22 mouse cellular contexts compared by ENCODE assay signal in the genomic region with DNA sequence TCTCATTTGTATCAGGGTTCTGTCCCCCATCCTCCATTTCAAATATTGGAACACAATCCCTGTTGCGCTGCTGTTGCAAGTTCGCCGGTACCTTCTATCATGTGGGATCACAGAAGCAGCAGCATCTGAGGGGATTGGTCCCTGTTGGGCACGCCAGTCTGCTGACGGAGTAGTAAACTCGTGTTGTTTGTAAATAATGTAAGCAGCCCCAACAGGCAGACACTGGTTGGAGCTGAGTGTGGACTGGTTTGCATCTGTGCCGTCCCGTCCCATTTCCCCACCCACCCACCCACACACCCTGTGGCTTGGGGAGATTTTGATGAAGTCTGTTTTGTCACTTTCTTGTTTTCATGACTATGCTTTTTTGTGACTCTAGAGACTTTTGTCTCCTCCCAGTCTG.
DNase-seq lines count a peak whose midpoint lies in the region; ATAC-seq and TF ChIP-seq lines count a peak whose summit lies in the region.
"Had no signal": no experiment of that assay in that cellular context is flagged by ENCODE, and none has a peak within 500 bp of the region (broad histone marks: within the 10 kb centered on the region; RNA-seq: fewer than 3 reads in every experiment).

No protein-coding gene starts in this region.

- TF ChIP-seq POLR2A in kidney, adult 2 months (IDR thresholded peaks at IDR 0.05; ENCODE audit: low read depth, low read length): no peak

- peaks cover 6% of the 10 kb centered on the region; the same call in 1 of the 2 replicates for H3K9me3 ChIP-seq in heart, embryonic 13.5 days
- H3K9me3 ChIP-seq in megakaryocyte, embryonic 14.5 days: peaks cover 13% of the 10 kb centered on the region
- H3K9me3 ChIP-seq in liver, embryonic 16.5 days (replicated peaks; ENCODE audit: control insufficient read depth, low read length): no peaks in the 10 kb centered on the region
- no peaks in the 10 kb centered on the region for H3K9me3 ChIP-seq in forebrain, embryonic 11.5 days (ENCODE audit: control insufficient read depth, low read length)
- H3K9me3 ChIP-seq: embryonic facial prominence, embryonic 15.5 days; forebrain, embryonic 15.5 days; heart, embryonic 15.5 days had no signal

- DNase-seq in heart, adult 9 months (ENCODE audit: low spot score in 2 of 2): no peak
- DNase-seq in kidney, adult 2 months: no peak
- no peak for DNase-seq in forebrain, embryonic 11.5 days (ENCODE audit: low spot score)
- DNase-seq: adrenal gland, postnatal 10 days; cerebellum, adult 11 months; cerebellum, adult 8-10 months; cerebellum, postnatal 14 days; embryo, embryonic 11 days; gastrocnemius, postnatal 10 days; heart, postnatal 14 days had no signal

- no peak overlapping the region for H3K4me3 ChIP-seq in heart, embryonic 13.5 days
- H3K4me3 ChIP-seq in megakaryocyte, embryonic 14.5 days (replicated peaks): peak overlapping the region; percentile 30
- H3K4me3 ChIP-seq in liver, embryonic 16.5 days (ENCODE audit: low read depth, low read length): no peak overlapping the region
- H3K4me3 ChIP-seq in kidney, adult 2 months (ENCODE audit: insufficient read depth, low read depth, low read length): no peak overlapping the region
- no peak overlapping the region for H3K4me3 ChIP-seq in forebrain, embryonic 11.5 days (ENCODE audit: low read depth, low read length)
- H3K4me3 ChIP-seq: embryonic facial prominence, embryonic 15.5 days; erythroblast, embryonic 14.5 days; forebrain, embryonic 10.5 days; forebrain, embryonic 15.5 days; heart, embryonic 15.5 days; hindbrain, embryonic 13.5 days had no signal

- H3K36me3 ChIP-seq in heart, embryonic 13.5 days: no peaks in the 10 kb centered on the region
- H3K36me3 ChIP-seq in megakaryocyte, embryonic 14.5 days (replicated peaks; ENCODE audit: low read length): peaks cover 36% of the 10 kb centered on the region
- H3K36me3 ChIP-seq in liver, embryonic 16.5 days (ENCODE audit: control insufficient read depth, insufficient read depth): no peaks in the 10 kb centered on the region
- no peaks in the 10 kb centered on the region for H3K36me3 ChIP-seq in kidney, adult 2 months (ENCODE audit: control insufficient read depth, insufficient read depth, low read length)
- no peaks in the 10 kb centered on the region for H3K36me3 ChIP-seq in forebrain, embryonic 11.5 days (ENCODE audit: control insufficient read depth, insufficient read depth, low read length)
- H3K36me3 ChIP-seq: embryonic facial prominence, embryonic 15.5 days; forebrain, embryonic 15.5 days; heart, embryonic 15.5 days; hindbrain, embryonic 13.5 days had no signal

- TF ChIP-seq CTCF in kidney, adult 2 months (conservative IDR thresholded peaks at IDR 0.05; ENCODE audit: insufficient read depth, insufficient read length, low read depth, low read length): no peak

- 84% methylated on average over 8 of the region's 8 CpGs for WGBS in heart, embryonic 13.5 days
- 70% methylated on average over 8 of the region's 8 CpGs for WGBS in liver, embryonic 16.5 days (ENCODE audit: insufficient replicate concordance)
- 96% methylated on average over 8 of the region's 8 CpGs for WGBS in kidney, adult 2 months
- WGBS in forebrain, embryonic 11.5 days: 97% methylated on average over 8 of the region's 8 CpGs

- H3K27me3 ChIP-seq in heart, embryonic 13.5 days (replicated peaks): no peaks in the 10 kb centered on the region
- no peaks in the 10 kb centered on the region for H3K27me3 ChIP-seq in megakaryocyte, embryonic 14.5 days (replicated peaks)
- no peaks in the 10 kb centered on the region for H3K27me3 ChIP-seq in liver, embryonic 16.5 days (ENCODE audit: control insufficient read depth, insufficient read depth, low read depth, low read length)
- no peaks in the 10 kb centered on the region for H3K27me3 ChIP-seq in kidney, adult 2 months (replicated peaks; ENCODE audit: control insufficient read depth, insufficient read depth, low read length)
- H3K27me3 ChIP-seq in forebrain, embryonic 11.5 days (ENCODE audit: control insufficient read depth, insufficient read depth, low read length): no peaks in the 10 kb centered on the region
- H3K27me3 ChIP-seq: embryonic facial prominence, embryonic 15.5 days; forebrain, embryonic 15.5 days; heart, embryonic 15.5 days; hindbrain, embryonic 13.5 days had no signal

- no peak overlapping the region; the same call in 1 of the 2 replicates for H3K4me2 ChIP-seq in heart, embryonic 13.5 days
- H3K4me2 ChIP-seq in liver, embryonic 16.5 days (ENCODE audit: low read depth, low read length): no peak overlapping the region
- H3K4me2 ChIP-seq in forebrain, embryonic 11.5 days (ENCODE audit: low read depth, low read length, severe bottlenecking): no peak overlapping the region
- H3K4me2 ChIP-seq: embryonic facial prominence, embryonic 15.5 days; forebrain, embryonic 15.5 days; heart, embryonic 15.5 days; hindbrain, embryonic 13.5 days had no signal

- peaks cover 75% of the 10 kb centered on the region for H3K4me1 ChIP-seq in heart, embryonic 13.5 days
- H3K4me1 ChIP-seq in megakaryocyte, embryonic 14.5 days: peaks cover 69% of the 10 kb centered on the region
- peaks cover 36% of the 10 kb centered on the region for H3K4me1 ChIP-seq in liver, embryonic 16.5 days (ENCODE audit: control insufficient read depth, low read depth, low read length)
- H3K4me1 ChIP-seq in kidney, adult 2 months (ENCODE audit: control insufficient read depth, insufficient read depth, low read length): no peaks in the 10 kb centered on the region
- H3K4me1 ChIP-seq in forebrain, embryonic 11.5 days (replicated peaks; ENCODE audit: control insufficient read depth, insufficient read depth, low read length): peaks cover 3% of the 10 kb centered on the region; the same call in 1 of the 2 replicates

- no peak for ATAC-seq in heart, embryonic 13.5 days (ENCODE audit: extremely low read depth, insufficient number of reproducible peaks, low FRiP score, low TSS enrichment)
- no peak for ATAC-seq in megakaryocyte, adult 5-6 weeks (ENCODE audit: poor library complexity, severe bottlenecking)
- peak; percentile 60 for ATAC-seq in inflammation-experienced regulatory T-cells, adult 6 months
- ATAC-seq in liver, embryonic 16.5 days (ENCODE audit: low read depth): 0 out of 2 replicates have a peak, but pooled peaks have one; percentile 22
- no peak for ATAC-seq in forebrain, embryonic 11.5 days (replicated peaks; ENCODE audit: low FRiP score)
- ATAC-seq: forebrain, embryonic 15.5 days; hindbrain, postnatal 0 days had no signal

- H3K27ac ChIP-seq in heart, embryonic 13.5 days (replicated peaks): peak overlapping the region; percentile 45; the same call in 1 of the 2 replicates
- no peak overlapping the region for H3K27ac ChIP-seq in liver, embryonic 16.5 days (ENCODE audit: low read length)
- no peak overlapping the region for H3K27ac ChIP-seq in kidney, adult 2 months (ENCODE audit: insufficient read depth, low read depth, low read length)
- no peak overlapping the region for H3K27ac ChIP-seq in forebrain, embryonic 11.5 days (ENCODE audit: low read depth, low read length)
- H3K27ac ChIP-seq: embryonic facial prominence, embryonic 15.5 days; forebrain, embryonic 10.5 days; forebrain, embryonic 15.5 days; hindbrain, embryonic 13.5 days; hindbrain, postnatal 0 days had no signal

- H3K9ac ChIP-seq in heart, embryonic 13.5 days: no peak overlapping the region
- H3K9ac ChIP-seq in liver, embryonic 16.5 days (ENCODE audit: low read depth, low read length): no peak overlapping the region
- no peak overlapping the region for H3K9ac ChIP-seq in forebrain, embryonic 11.5 days (ENCODE audit: low read length)
- H3K9ac ChIP-seq: embryonic facial prominence, embryonic 15.5 days; forebrain, embryonic 15.5 days; heart, embryonic 15.5 days; hindbrain, embryonic 13.5 days had no signal

Comparison
In these comparisons a context has a peak if more than half of its experiments do, and no peak if none do; other contexts are left out.
1. ATAC-seq: peak in inflammation-experienced regulatory T-cells, adult 6 months (single experiment) and liver, embryonic 16.5 days (single experiment); none in heart, embryonic 13.5 days (single experiment), megakaryocyte, adult 5-6 weeks (single experiment) and forebrain, embryonic 11.5 days (single experiment).